Mouse (Mus musculus): Measurements from ENCODE around the gene Maea. TPM values are rescaled to one million over a fixed set of nuclear protein-coding genes. Genes with fewer than 3 reads are reported as not detected.
"Not testable (repeated sequence)": the region's sequence is repeated elsewhere in the genome, so short reads cannot be mapped to it uniquely, and the experiment has no call there.

The Maea gene
- polyA plus RNA-seq, 1 experiment from 2014 or later: 133 TPM

GRCm38 (mm10) chr5:33335977-33336360, 660 bp downstream of the Maea start:
- no peak; the same call in 1 of the 2 replicates for ATAC-seq (ENCODE audit: low FRiP score, low TSS enrichment)
- Histone ChIP-seq H3K4me2 (replicated peaks; ENCODE audit: low read depth, low read length) (peak overlapping the region; percentile 88), H3K4me1 (ENCODE audit: control insufficient read depth, insufficient read depth, low read length) (peaks cover 13% of the 10 kb centered on the region), H3K27me3 (ENCODE audit: control insufficient read depth, insufficient read depth, low read length) (no peaks in the 10 kb centered on the region), H3K36me3 (ENCODE audit: control insufficient read depth, insufficient read depth, low read length) (peaks cover 9% of the 10 kb centered on the region), H3K9me3 (ENCODE audit: control insufficient read depth, low read length) (no peaks in the 10 kb centered on the region), H3K4me3 (ENCODE audit: low read length) (peak overlapping the region; percentile 99), H3K27ac (ENCODE audit: low read depth, low read length) (peak overlapping the region; percentile 76; the same call in 1 of the 2 replicates), H3K9ac (ENCODE audit: low read depth, low read length) (peak overlapping the region; percentile 96)
- WGBS: under 1% methylated on average over 30 of the region's 31 CpGs

- Histone ChIP-seq H3K4me3 (ENCODE audit: low read length) (no peak overlapping the region), H3K4me2 (replicated peaks; ENCODE audit: low read depth, low read length) (peak overlapping the region; percentile 88; the same call in 1 of the 2 replicates), H3K9ac (ENCODE audit: low read depth, low read length) (no peak overlapping the region), H3K36me3 (ENCODE audit: control insufficient read depth, insufficient read depth, low read length) (peaks cover 9% of the 10 kb centered on the region), H3K9me3 (ENCODE audit: control insufficient read depth, low read length) (no peaks in the 10 kb centered on the region), H3K27ac (ENCODE audit: low read depth, low read length) (no peak overlapping the region), H3K27me3 (ENCODE audit: control insufficient read depth, insufficient read depth, low read length) (no peaks in the 10 kb centered on the region), H3K4me1 (ENCODE audit: control insufficient read depth, insufficient read depth, low read length) (peaks cover 13% of the 10 kb centered on the region)
- 66% methylated on average over 8 of the region's 8 CpGs for WGBS
- ATAC-seq (ENCODE audit: low FRiP score, low TSS enrichment): no peak
Observed at GRCm38 (mm10) chr5:33337206-33337605, 1.9 kb downstream of the Maea start.

- 84% methylated on average over 6 of the region's 6 CpGs for WGBS
Observed at GRCm38 (mm10) chr5:33341165-33341564, 5.9 kb downstream of the Maea start.

GRCm38 (mm10) chr5:33342248-33342647, 6.9 kb downstream of the Maea start:
- WGBS: 78% methylated on average over 3 of the region's 3 CpGs

More at GRCm38 (mm10) chr5:33341165-33341564, 5.9 kb downstream of the Maea start:
- H3K4me2 ChIP-seq (replicated peaks; ENCODE audit: low read depth, low read length): no peak overlapping the region
- H3K9ac ChIP-seq (ENCODE audit: low read depth, low read length): no peak overlapping the region
- ATAC-seq (ENCODE audit: low FRiP score, low TSS enrichment): no peak
- H3K36me3 ChIP-seq (ENCODE audit: control insufficient read depth, insufficient read depth, low read length): peaks cover 15% of the 10 kb centered on the region
- H3K9me3 ChIP-seq (ENCODE audit: control insufficient read depth, low read length): no peaks in the 10 kb centered on the region
- H3K27me3 ChIP-seq (ENCODE audit: control insufficient read depth, insufficient read depth, low read length): no peaks in the 10 kb centered on the region
- H3K4me1 ChIP-seq (ENCODE audit: control insufficient read depth, insufficient read depth, low read length): peaks cover 12% of the 10 kb centered on the region
- no peak overlapping the region for H3K27ac ChIP-seq (ENCODE audit: low read depth, low read length)
- H3K4me3 ChIP-seq (ENCODE audit: low read length): no peak overlapping the region

DNA sequence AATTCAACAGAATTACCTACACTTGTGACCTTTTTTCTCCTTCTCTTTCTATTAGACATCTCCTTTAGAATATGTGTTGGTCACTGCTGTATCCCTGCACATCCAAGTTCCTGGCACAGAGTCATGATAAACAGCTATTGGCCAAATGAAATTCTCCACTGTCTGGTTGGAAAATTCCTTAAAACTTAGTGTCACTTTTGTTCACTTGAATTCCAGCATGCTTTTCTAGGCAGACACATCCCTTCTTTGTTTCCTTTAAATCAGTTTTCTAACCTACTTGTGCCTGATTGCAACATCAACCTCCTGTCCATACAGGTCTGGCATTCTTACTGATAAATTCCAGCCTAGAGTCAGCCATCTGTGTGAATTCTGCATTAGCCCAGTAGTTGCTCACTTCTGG, 7.5 kb downstream of the Maea start:
- ATAC-seq (ENCODE audit: low FRiP score, low TSS enrichment): no peak
- no peak overlapping the region for H3K27ac ChIP-seq (ENCODE audit: low read depth, low read length)
- H3K4me3 ChIP-seq (ENCODE audit: low read length): no peak overlapping the region
- H3K36me3 ChIP-seq (ENCODE audit: control insufficient read depth, insufficient read depth, low read length): peaks cover 15% of the 10 kb centered on the region
- H3K9ac ChIP-seq (ENCODE audit: low read depth, low read length): no peak overlapping the region
- H3K27me3 ChIP-seq (ENCODE audit: control insufficient read depth, insufficient read depth, low read length): no peaks in the 10 kb centered on the region
- H3K9me3 ChIP-seq (ENCODE audit: control insufficient read depth, low read length): no peaks in the 10 kb centered on the region
- no peaks in the 10 kb centered on the region; the same call in 1 of the 2 replicates for H3K4me1 ChIP-seq (ENCODE audit: control insufficient read depth, insufficient read depth, low read length)
- no peak overlapping the region for H3K4me2 ChIP-seq (replicated peaks; ENCODE audit: low read depth, low read length)

More at GRCm38 (mm10) chr5:33342248-33342647, 6.9 kb downstream of the Maea start:
- not testable (repeated sequence) for H3K4me1 ChIP-seq (ENCODE audit: control insufficient read depth, insufficient read depth, low read length); H3K9ac ChIP-seq (ENCODE audit: low read depth, low read length); H3K27ac ChIP-seq (ENCODE audit: low read depth, low read length); H3K4me3 ChIP-seq (ENCODE audit: low read length); H3K9me3 ChIP-seq (ENCODE audit: control insufficient read depth, low read length); H3K27me3 ChIP-seq (ENCODE audit: control insufficient read depth, insufficient read depth, low read length); ATAC-seq (ENCODE audit: low FRiP score, low TSS enrichment); H3K4me2 ChIP-seq (replicated peaks; ENCODE audit: low read depth, low read length)
- H3K36me3 ChIP-seq (ENCODE audit: control insufficient read depth, insufficient read depth, low read length): peaks cover 15% of the 10 kb centered on the region

DNA sequence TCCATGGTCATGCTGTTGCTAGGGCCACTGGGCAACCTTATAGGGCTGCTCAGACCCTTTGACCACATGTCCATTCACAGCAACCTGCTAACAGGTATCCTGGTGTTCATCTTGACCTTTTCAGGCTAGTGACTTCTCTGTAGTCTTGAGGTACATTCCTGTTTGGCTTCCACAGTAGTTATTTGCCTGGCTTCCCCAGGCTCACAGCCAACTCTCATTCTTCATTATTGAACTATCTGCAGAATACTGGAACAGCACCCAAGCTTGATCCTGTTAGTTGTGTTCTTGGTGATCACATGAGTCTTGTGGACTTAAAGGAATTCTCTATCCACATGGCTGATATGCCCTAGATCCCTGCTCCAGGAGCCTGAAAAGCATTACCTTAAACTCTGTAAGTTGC, 8.3 kb downstream of the Maea start:
- Histone ChIP-seq H3K4me3 (ENCODE audit: low read length) (no peak overlapping the region), H3K36me3 (ENCODE audit: control insufficient read depth, insufficient read depth, low read length) (peaks cover 9% of the 10 kb centered on the region), H3K9ac (ENCODE audit: low read depth, low read length) (no peak overlapping the region), H3K27ac (ENCODE audit: low read depth, low read length) (no peak overlapping the region), H3K27me3 (ENCODE audit: control insufficient read depth, insufficient read depth, low read length) (no peaks in the 10 kb centered on the region), H3K4me2 (replicated peaks; ENCODE audit: low read depth, low read length) (no peak overlapping the region), H3K9me3 (ENCODE audit: control insufficient read depth, low read length) (no peaks in the 10 kb centered on the region), H3K4me1 (ENCODE audit: control insufficient read depth, insufficient read depth, low read length) (no peaks in the 10 kb centered on the region; the same call in 1 of the 2 replicates)
- no peak for ATAC-seq (ENCODE audit: low FRiP score, low TSS enrichment)

GRCm38 (mm10) chr5:33344070-33344469, 8.8 kb downstream of the Maea start:
- WGBS: 91% methylated on average over 3 of the region's 3 CpGs
- Histone ChIP-seq H3K27ac (ENCODE audit: low read depth, low read length) (no peak overlapping the region), H3K9me3 (ENCODE audit: control insufficient read depth, low read length) (no peaks in the 10 kb centered on the region), H3K9ac (ENCODE audit: low read depth, low read length) (no peak overlapping the region), H3K4me1 (ENCODE audit: control insufficient read depth, insufficient read depth, low read length) (no peaks in the 10 kb centered on the region; the same call in 1 of the 2 replicates), H3K36me3 (ENCODE audit: control insufficient read depth, insufficient read depth, low read length) (peaks cover 7% of the 10 kb centered on the region), H3K27me3 (ENCODE audit: control insufficient read depth, insufficient read depth, low read length) (no peaks in the 10 kb centered on the region), H3K4me3 (ENCODE audit: low read length) (no peak overlapping the region), H3K4me2 (replicated peaks; ENCODE audit: low read depth, low read length) (no peak overlapping the region)
- no peak for ATAC-seq (ENCODE audit: low FRiP score, low TSS enrichment)

GRCm38 (mm10) chr5:33347620-33348019, 12.3 kb downstream of the Maea start:
- peaks cover 6% of the 10 kb centered on the region; the same call in 1 of the 2 replicates for H3K36me3 ChIP-seq (ENCODE audit: control insufficient read depth, insufficient read depth, low read length)
- peaks cover 4% of the 10 kb centered on the region; the same call in 1 of the 2 replicates for H3K4me1 ChIP-seq (ENCODE audit: control insufficient read depth, insufficient read depth, low read length)
- H3K9me3 ChIP-seq (ENCODE audit: control insufficient read depth, low read length): no peaks in the 10 kb centered on the region
- no peaks in the 10 kb centered on the region for H3K27me3 ChIP-seq (ENCODE audit: control insufficient read depth, insufficient read depth, low read length)
- no peak overlapping the region for H3K27ac ChIP-seq (ENCODE audit: low read depth, low read length)
- no peak overlapping the region for H3K4me3 ChIP-seq (ENCODE audit: low read length)
- no peak overlapping the region for H3K9ac ChIP-seq (ENCODE audit: low read depth, low read length)
- 66% methylated on average over 3 of the region's 3 CpGs for WGBS
- ATAC-seq (ENCODE audit: low FRiP score, low TSS enrichment): no peak
- no peak overlapping the region for H3K4me2 ChIP-seq (replicated peaks; ENCODE audit: low read depth, low read length)

GRCm38 (mm10) chr5:33349205-33349604, 13.9 kb downstream of the Maea start:
- Histone ChIP-seq H3K4me2 (replicated peaks; ENCODE audit: low read depth, low read length) (no peak overlapping the region), H3K9ac (ENCODE audit: low read depth, low read length) (no peak overlapping the region), H3K27ac (ENCODE audit: low read depth, low read length) (no peak overlapping the region), H3K4me3 (ENCODE audit: low read length) (no peak overlapping the region), H3K36me3 (ENCODE audit: control insufficient read depth, insufficient read depth, low read length) (peaks cover 6% of the 10 kb centered on the region; the same call in 1 of the 2 replicates), H3K4me1 (ENCODE audit: control insufficient read depth, insufficient read depth, low read length) (peaks cover 4% of the 10 kb centered on the region; the same call in 1 of the 2 replicates), H3K9me3 (ENCODE audit: control insufficient read depth, low read length) (no peaks in the 10 kb centered on the region), H3K27me3 (ENCODE audit: control insufficient read depth, insufficient read depth, low read length) (no peaks in the 10 kb centered on the region)
- ATAC-seq (ENCODE audit: low FRiP score, low TSS enrichment): no peak
- WGBS: 94% methylated on average over 5 of the region's 5 CpGs

Measured in kidney, embryonic 14.5 days (tissue).